Mouse (Mus musculus): ENCODE results near the gene Zfp85. TPM values are rescaled to one million over a fixed set of nuclear protein-coding genes. Genes with fewer than 3 reads are reported as not detected.

The Zfp85 gene
- total and polyA plus RNA-seq, 3 experiments, result 2.7 to 6.4 (median 3.0) TPM

DNA sequence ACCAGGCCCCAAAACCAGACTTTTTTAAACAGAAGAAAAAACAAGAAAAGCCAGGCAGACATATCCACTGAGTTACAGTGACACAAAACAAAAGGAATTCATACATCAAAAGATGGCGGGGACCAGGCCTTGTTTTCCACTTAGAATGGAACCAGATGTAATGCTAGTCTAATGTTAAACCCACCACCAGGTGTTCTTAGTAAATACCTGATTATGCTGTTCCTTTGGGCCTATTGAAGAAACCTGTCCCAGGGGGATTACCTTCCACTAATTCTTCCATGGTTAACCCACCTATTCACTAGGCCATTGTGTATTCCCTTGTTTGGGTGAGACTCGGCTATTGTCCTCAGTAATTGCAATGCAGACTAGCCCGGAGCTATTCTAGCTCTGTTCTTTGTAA is 43.6 kb upstream of the Zfp85 start:
- Histone ChIP-seq H3K9me3 (replicated peaks; ENCODE audit: low read length) (no peaks in the 10 kb centered on the region), H3K4me3 (replicated peaks in 1 of 3; ENCODE audit: low read depth in 2 of 3, low read length in 2 of 3, poor library complexity in 1 of 3) (no peak overlapping the region), H3K9ac (ENCODE audit: insufficient read depth, low read depth) (no peak overlapping the region), H3K36me3 (replicated peaks in 1 of 2; ENCODE audit: control insufficient read depth in 1 of 2, insufficient read depth in 1 of 2, low read length in 1 of 2) (no peaks in the 10 kb centered on the region), H3K4me1 (ENCODE audit: control insufficient read depth in 1 of 2, insufficient read depth in 2 of 2) (no peaks in the 10 kb centered on the region), H3K27me3 (replicated peaks) (no peaks in the 10 kb centered on the region), H3K79me2 (replicated peaks; ENCODE audit: control insufficient read depth, extremely low read depth, insufficient read depth, poor library complexity, severe bottlenecking) (no peaks in the 10 kb centered on the region), H3K27ac (ENCODE audit: insufficient read depth, low read depth) (no peak overlapping the region), H3K4me2 (ENCODE audit: insufficient read depth, low read depth, poor library complexity, severe bottlenecking) (no peak overlapping the region)
- in situ Hi-C loops (cut with MboI; ENCODE audit: low pct_ligation_motif_present, low pct_unique_long_range_greater_than_20kb, low sequenced_read_pairs), result no loop called here
- no peak for DNase-seq (ENCODE audit: extremely low read depth)
- dilution Hi-C loops (cut with MboI; ENCODE audit: extremely low pct_ligation_motif_present, extremely low pct_unique_long_range_greater_than_20kb, low sequenced_read_pairs), result no loop called here
- TF ChIP-seq ZC3H11A (IDR thresholded peaks at IDR 0.05; ENCODE audit: low read depth, low read length), result no peak
- TF ChIP-seq PAX5 (IDR thresholded peaks at IDR 0.05; ENCODE audit: low read length), result no peak
- TF ChIP-seq POLR2AphosphoS2 (IDR thresholded peaks at IDR 0.05; ENCODE audit: low read depth, low read length), result no peak
- TF ChIP-seq MEF2A (IDR thresholded peaks at IDR 0.05; ENCODE audit: borderline replicate concordance, low read depth, low read length), result no peak
- TF ChIP-seq SMC3 (IDR thresholded peaks at IDR 0.05; ENCODE audit: low read depth, low read length), result no peak
- no peak for TF ChIP-seq TBP (conservative IDR thresholded peaks at IDR 0.05; ENCODE audit: low read depth, low read length)
- no peak for TF ChIP-seq MAZ (IDR thresholded peaks at IDR 0.05; ENCODE audit: low read depth, low read length)
- no peak for TF ChIP-seq JUND (conservative IDR thresholded peaks at IDR 0.05; ENCODE audit: low read depth, low read length)
- TF ChIP-seq CHD1 (IDR thresholded peaks at IDR 0.05; ENCODE audit: low read depth, low read length), result no peak
- TF ChIP-seq ELF1 (IDR thresholded peaks at IDR 0.05; ENCODE audit: low read depth, low read length), result no peak
- TF ChIP-seq BHLHE40 (IDR thresholded peaks at IDR 0.05; ENCODE audit: low read depth, low read length), result no peak
- no peak for TF ChIP-seq USF1 (IDR thresholded peaks at IDR 0.05; ENCODE audit: low read depth, low read length)
- no peak for TF ChIP-seq CTCF (conservative IDR thresholded peaks at IDR 0.05 in 1 of 2, IDR thresholded peaks at IDR 0.05 in 1 of 2; ENCODE audit: low read depth in 2 of 2, low read length in 2 of 2)

DNA sequence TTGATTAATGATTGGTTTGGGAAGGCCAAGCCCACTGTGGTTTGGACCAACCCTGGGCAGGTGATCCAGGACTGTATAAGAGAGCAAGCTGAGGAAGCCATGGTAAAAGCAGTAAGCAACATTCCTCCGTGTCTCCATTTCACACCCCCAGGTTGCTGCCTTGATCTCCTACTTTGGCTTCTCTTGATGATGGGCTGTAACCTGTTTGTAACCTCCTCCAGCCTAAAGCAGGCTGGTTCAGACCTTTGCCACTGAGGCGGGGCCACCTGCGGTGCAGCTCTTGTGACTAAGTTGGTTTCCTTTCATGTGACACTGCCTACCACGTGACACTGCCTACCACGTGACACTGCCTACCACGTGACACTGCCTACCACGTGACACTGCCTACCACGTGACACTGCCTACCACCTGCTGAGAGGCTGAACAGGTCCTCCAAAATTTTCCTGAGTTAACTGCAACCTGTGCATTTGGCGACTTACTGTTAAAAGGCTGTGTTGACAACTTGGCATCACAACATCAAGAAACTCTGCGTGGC is 37.0 kb upstream of the Zfp85 start:
- in situ Hi-C loops (cut with MboI; ENCODE audit: low pct_ligation_motif_present, low pct_unique_long_range_greater_than_20kb, low sequenced_read_pairs), result no loop called here
- no peak overlapping the region for H3K9ac ChIP-seq (ENCODE audit: insufficient read depth, low read depth)
- H3K4me1 ChIP-seq (ENCODE audit: control insufficient read depth in 1 of 2, insufficient read depth in 2 of 2), result no peaks in the 10 kb centered on the region
- no peak for DNase-seq (ENCODE audit: extremely low read depth)
- dilution Hi-C loops (cut with MboI; ENCODE audit: extremely low pct_ligation_motif_present, extremely low pct_unique_long_range_greater_than_20kb, low sequenced_read_pairs), result no loop called here
- no peak overlapping the region for H3K4me3 ChIP-seq (replicated peaks in 1 of 3; ENCODE audit: low read depth in 2 of 3, low read length in 2 of 3, poor library complexity in 1 of 3)
- H3K4me2 ChIP-seq (ENCODE audit: insufficient read depth, low read depth, poor library complexity, severe bottlenecking), result no peak overlapping the region
- no peaks in the 10 kb centered on the region for H3K27me3 ChIP-seq (replicated peaks)
- H3K79me2 ChIP-seq (replicated peaks; ENCODE audit: control insufficient read depth, extremely low read depth, insufficient read depth, poor library complexity, severe bottlenecking), result no peaks in the 10 kb centered on the region
- no peaks in the 10 kb centered on the region for H3K36me3 ChIP-seq (replicated peaks in 1 of 2; ENCODE audit: control insufficient read depth in 1 of 2, insufficient read depth in 1 of 2, low read length in 1 of 2)
- peak; percentile 70 for TF ChIP-seq USF2 (conservative IDR thresholded peaks at IDR 0.05; ENCODE audit: low read depth, low read length)
- TF ChIP-seq MEF2A (IDR thresholded peaks at IDR 0.05; ENCODE audit: borderline replicate concordance, low read depth, low read length), result no peak
- peak; percentile 48; the same call in 1 of the 2 replicates for TF ChIP-seq MAX (IDR thresholded peaks at IDR 0.05; ENCODE audit: low read length)
- peak; percentile 36 for TF ChIP-seq USF1 (IDR thresholded peaks at IDR 0.05; ENCODE audit: low read depth, low read length)
- no peak overlapping the region for H3K27ac ChIP-seq (ENCODE audit: insufficient read depth, low read depth)
- peaks cover 8% of the 10 kb centered on the region for H3K9me3 ChIP-seq (replicated peaks; ENCODE audit: low read length)

Measured in CH12.LX (cell line).